Mouse (Mus musculus) cerebellum, postnatal 14 days (tissue): ENCODE results near the gene Olfr71.

ENCODE experiments used
- DNase-seq, 2 experiments: peaks; one replicate each; pipeline ENCODE4 v3.0.0; 2021; ENCODE audit warnings: mixed read lengths in 2 of 2

The Olfr71 gene

DNA sequence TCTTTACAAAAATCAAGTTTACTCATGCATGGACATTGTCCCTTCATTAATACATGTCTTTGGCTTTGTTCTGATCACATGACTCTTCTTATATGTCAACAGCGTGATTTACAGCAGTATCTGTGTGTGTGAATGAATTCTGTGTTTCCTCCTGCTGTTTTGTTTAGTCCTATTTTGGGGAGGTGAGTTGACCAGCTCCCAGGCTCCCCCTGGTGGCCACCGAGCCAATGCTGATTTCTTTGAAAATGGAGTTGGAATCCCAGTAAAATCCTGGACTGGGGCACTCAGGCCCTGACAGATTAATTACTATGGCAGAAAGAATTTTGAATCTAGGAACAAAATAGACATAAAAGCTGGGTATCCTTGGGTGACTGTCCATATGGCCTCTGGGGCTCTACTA is 1.8 kb upstream of the Olfr71 start:
- peak; percentile 94 to 97 for DNase-seq

DNA sequence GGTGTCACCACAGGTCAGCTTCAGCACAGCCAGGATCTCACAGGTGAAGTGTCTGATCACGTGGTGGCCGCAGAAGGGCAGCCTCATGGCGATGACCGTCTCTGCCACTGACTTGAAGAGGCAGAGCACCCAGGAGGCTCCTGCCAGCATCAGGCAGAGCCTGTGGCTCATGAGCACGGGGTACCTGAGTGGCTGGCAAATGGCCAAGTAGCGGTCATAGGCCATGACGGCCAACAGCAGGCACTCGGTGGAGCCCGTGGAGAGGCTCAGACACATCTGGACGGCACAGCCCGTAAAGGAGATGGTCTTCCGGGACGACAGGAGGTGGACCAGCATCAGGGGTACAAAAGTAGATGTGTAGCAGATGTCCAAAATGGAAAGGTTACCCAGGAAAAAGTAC is 4.1 kb downstream of the Olfr71 start:
- DNase-seq: no peak

DNA sequence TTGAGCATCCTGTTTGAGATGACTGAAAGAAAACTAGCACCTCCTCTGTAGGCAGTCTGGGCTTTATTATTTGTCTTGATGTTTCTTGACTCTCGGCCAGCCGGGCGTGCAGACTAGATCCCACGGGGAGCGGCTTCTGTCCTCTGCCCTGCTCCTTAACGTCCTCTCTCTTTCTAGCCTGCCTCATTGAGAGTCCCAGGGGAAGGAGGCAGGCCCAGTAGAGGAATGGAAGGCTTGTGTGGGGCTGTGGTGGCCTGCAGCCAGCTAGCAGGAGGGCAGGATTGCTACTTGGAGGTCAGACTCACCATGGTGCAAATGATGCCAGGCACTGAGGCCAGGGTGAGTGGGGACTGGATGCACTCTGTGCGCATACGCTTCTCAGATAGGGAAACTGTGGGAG is 6.2 kb downstream of the Olfr71 start:
- DNase-seq: no peak

DNA sequence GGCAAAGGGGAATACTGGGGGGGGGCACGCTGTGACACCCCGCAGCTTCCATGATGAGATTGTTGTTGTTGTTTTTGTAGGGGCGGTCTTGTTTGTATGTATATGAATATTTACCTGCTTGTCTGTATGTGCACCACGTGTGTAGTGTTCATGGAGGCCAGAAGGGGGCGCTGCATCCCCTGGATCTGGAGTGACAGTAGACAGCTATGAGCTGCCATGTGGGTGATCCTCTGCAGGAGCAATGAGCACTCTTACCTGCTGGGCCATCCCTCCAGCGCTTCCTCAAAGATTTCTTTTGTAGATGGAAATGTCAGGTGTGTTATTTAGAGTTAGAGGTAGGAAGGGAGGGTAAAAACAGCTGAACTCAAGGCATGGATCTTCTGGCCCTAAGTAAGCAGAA is 6.6 kb downstream of the Olfr71 start:
- DNase-seq: no peak

DNA sequence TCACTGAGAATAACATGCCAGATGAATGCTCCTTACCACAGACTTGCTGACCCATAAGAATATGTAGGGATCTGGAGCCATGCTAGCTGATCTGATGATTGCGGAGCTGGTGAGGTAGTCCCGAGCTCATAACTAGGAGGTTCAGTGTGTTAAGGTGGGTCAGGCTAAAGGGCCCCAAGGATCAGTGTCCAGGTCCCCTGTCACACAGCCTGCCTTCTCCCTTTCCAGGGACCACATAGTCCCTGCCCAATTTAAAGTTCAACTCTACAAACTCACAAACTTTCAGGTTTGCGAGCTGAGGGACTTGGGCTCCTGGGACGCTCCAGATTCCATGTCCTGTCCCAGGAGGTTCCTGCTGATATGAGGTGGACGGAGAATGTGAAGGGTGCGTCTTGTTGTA is 9.3 kb downstream of the Olfr71 start, which contains the start of gene Olfr70:
Gene Olfr70 (minus strand): TSS at position 101 of the 400 bp plus-strand sequence.
- DNase-seq: no peak

DNA sequence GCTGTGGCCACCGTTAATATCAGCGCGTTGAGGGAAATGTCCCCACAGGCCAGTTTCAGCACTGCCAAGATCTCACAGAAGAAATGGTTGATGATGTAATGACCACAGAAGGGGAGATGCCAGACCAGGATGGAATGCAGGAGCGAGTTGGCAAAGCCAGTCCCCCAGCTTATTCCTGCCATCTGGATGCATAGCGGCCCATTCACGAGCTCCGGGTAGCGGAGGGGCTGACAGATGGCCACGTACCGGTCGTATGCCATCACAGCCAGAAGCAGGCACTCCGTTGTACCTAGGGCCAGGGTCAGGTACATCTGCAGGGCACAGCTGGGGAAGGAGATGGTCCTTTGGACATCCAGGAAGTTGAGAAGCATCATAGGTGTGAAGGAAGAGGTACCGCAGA is 13.5 kb downstream of the Olfr71 start:
- DNase-seq: peak; percentile 75 to 78

DNA sequence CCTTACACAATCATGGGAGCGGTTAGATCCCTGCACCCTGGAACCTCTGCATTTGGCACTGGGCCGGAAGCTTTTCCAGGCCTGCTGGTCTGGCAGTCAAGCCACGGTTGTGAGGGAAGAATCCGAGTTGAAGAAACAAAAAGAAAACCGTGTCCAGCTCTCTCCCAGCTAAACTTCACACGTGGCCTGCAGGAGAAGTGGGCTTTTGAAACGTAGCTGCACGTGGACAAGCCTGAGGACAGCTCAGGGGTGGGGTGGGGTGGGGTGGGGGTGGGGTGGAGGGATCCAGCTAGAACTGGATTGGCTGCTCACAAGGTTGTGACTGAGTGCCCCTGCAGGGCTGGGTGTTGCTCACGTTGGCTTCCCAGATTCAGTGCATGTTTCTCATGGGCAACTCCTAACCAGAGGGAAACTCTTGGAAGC is 14.8 kb downstream of the Olfr71 start:
- DNase-seq: no peak

DNA sequence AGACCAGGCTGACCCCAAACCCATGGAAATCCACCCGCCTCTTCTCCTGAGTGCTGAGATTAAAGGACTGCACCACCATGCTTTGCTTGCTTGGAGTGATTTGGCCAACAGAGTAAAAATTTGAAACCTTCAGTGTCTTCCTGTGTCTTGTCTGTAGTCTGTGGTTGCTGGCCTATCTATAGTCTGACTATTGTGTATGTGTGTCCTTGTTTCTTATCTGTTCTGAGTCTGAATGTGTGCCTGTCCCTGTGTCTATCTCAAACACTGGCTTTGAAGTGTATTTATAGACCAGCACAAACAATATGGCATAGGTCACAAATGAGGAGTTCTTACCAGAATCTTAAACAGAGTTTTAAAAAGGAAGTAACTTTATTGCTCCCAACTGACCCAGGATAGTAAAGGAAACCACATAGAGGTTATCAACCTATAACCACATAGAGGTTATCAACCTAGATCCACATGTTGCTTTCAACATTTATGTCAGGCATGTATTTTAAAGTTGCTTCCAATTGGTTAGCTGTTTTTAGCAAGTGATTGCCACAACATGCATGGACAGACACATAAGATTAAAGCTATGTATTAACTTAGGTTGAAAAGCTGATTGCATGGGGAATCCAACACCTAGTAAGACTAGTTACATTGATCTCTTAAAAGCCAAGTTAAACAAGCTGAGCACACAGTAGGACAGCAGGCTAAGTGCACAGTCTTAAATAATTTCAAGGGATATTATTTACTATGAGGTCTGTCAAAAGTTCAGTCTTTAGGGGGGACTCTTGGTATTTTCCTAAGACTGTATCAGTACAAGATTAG is 15.4 kb downstream of the Olfr71 start:
- DNase-seq: no peak

DNA sequence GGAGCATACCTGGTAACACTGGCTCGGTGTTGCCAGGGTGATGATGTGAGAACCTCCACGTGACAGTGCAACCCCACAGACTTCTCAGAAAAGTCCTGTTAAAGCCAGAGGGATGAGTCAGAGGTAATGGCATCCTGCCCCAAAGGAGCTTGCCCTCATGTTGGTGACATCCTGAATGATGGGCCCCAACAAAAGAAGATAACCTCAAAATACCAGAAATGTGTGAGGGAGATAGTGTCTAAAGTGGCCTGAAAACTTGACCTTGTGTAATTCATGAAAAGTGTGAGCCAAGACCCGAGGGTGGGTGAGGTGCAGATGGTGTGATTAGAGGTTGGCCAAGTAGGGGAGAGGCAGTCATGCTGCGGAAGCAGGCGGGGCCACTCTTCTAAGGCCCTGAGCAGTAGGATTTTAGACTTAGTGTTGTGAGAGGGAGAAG is 16.2 kb downstream of the Olfr71 start:
- peak in 1 of 2 experiments; percentile 41 for DNase-seq

DNA sequence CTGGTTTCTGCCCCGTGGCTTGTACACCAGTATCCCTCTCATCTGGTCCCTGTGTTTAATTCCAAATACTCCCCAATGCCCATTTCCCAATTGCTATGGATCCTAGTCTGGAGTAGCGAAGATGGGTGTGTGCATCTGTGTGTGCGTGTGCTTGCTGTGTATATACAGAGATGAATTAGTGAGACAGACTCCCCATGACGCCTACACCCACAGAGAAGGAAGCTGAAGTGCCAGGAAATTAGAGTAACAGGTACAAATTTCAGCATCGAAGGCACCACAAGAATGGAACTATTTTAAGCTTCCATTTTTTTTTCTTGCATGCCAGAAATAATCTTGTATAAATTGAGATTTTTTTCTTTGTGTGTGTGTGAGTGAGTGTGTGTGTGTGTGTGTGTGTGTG is 19.0 kb downstream of the Olfr71 start:
- DNase-seq: no peak

DNA sequence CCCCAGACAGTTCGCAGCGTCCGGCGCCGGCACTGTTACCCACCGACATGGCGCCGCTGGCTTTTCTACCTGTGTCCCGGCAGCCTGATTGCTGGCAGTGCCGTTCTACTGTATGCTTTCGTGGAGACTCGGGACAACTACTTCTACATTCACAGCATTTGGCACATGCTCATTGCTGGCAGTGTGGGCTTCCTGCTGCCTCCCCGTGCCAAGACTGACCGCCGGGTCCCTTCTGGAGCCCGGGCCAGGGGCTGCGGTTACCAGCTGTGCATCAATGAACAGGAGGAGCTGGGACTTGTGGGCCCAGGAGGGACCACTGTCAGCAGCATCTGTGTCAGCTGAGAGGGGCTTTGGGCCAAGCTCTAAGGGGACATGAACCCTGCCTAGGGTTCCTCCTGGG is 20.0 kb downstream of the Olfr71 start:
- peak; percentile 49 to 52 for DNase-seq

DNA sequence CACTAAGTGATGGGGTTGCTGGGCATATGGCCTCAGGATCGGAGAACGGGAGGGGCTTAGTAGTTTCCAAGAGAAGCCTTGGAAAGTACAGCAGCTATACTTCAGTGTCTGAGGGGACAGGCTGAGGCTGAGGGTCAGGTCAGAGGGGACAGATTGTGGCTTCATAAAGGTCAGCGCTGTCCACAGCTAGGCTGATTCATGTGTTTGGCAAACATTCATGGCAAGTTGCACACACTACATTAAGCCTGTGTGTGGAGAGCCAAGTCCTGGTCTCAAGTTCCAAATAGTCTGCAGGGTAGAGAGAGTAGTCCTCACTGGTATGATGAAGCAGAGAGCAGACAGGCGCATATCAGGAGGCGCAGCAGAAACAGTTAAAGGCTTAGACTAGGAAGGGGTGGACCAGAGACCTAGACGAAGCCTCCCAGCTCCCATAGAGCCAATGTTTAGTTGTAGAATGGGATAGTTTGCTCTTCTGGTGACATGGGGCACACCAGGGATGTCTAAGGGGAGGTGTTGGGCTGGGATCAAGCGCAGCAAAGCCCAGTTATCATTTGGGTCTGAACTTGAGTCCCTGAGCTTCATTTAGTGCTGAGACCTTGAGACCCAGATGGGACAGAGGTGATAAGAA is 30.5 kb downstream of the Olfr71 start:
- DNase-seq: no peak

DNA sequence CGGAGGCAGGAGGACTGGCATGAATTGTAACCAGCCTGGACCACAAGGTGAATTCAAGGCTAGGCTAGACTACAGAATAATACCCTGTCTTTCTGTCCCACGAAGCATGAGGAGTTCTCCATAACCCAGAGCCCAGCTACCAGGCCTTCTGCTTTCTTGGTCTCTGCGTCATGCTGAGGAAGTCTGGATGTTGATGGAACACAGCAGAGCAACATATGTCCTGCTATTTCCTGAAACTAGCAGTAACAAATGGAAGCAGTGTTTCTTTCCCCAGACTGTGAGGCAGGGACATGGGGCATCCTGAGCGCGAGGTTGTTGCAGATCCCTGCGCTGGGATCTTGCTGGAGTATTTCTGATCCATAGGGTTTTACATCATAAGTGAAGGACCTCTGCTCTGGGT is 31.5 kb downstream of the Olfr71 start:
- DNase-seq: no peak

DNA sequence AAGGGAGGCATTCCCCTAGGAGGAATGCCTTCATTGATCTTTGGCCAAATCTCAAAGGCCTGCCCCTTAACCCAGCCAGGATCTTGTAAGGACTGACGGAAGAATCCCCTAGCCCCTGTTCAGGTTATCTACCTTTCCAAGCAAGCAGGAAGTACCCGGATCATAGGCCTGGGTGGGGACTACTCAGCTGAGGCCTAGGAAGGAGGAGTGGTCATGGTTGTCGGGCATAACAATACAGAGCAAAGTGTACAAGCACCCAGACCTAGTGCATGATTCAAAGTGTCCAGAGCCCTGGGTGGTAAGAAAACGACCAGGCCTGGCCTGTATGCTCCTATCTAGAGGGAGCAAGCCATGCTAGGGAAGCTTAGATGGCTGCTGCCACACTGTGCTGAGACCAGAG is 34.4 kb downstream of the Olfr71 start:
- DNase-seq: no peak

DNA sequence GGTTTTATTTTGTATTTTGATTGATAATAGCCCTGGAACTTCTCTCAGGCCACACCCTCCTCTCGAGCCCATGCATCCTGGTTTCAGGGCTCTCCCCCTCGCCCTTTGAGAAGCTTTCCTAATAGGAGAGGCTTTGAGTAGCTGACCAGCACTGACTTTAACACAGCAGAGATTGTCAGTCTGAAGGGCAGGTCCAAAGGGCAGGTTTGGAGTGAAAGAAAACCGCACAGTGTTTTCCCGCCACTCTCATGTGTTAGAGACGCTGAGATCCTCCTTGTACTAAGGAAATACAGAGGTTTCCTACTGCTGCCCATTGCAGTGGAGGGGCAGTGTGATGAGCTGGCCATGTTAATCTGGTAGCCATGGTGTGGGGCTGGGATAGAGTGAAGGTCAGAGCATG is 35.1 kb downstream of the Olfr71 start:
- DNase-seq: no peak

DNA sequence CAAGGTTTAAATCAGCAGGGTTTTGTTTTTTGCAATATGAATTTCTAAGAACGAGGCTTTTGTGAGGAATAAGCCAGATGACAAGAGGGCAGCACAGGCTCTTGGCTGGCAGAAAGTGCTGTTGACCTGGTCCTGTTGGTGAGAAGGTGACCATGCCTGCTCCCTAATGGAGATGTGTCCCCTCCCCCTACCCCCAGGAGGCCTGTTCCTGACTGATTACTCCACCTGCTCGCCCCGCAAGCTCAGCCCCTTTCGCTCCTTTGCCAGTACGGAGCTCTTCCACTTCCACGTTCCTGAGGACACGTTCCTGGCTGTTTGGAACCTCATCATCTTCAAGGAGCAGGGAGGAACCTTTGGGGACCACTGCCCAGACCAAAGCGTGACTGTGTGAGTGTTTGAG is 36.4 kb downstream of the Olfr71 start:
- DNase-seq: no peak

DNA sequence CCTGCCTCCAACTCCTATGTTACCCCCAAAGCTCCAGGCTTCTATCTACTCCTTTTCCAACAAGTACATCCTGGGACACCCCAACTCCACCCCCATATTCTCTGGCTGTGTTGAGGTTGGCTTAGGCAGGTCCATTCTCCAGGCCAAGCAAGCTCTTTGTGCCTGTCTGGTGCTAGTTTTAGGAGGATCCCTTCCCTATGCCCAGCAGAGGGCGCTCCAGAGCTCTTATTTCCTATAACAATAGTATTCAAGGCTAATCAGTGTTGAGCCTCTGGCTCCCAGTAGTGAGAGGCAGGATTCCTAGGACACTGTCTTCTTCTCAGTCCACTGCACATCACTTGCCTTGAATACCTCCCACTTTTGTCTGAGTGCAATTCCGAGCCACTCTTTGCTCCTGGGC is 38.0 kb downstream of the Olfr71 start:
- peak; percentile 95 to 98 for DNase-seq

DNA sequence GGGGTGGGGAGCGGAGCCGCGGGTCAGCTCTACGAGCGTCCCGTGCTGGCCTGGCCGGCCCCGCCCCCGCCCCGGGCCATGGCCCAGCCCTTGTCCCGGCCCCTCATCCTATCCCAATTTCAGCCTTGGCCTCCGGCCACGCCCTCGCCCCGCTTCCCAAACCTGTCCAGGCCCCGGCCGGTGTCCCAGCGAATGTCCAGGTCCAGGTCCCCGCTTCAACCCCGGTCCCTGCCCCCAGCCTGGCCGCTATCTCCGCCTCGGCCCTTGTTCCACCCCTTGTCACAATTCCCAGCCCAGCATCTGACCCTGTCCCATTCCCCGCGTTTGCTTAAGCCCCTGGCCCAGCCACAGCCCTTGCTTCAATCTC is 40.6 kb downstream of the Olfr71 start:
- DNase-seq: peak in 1 of 2 experiments; percentile 76

DNA sequence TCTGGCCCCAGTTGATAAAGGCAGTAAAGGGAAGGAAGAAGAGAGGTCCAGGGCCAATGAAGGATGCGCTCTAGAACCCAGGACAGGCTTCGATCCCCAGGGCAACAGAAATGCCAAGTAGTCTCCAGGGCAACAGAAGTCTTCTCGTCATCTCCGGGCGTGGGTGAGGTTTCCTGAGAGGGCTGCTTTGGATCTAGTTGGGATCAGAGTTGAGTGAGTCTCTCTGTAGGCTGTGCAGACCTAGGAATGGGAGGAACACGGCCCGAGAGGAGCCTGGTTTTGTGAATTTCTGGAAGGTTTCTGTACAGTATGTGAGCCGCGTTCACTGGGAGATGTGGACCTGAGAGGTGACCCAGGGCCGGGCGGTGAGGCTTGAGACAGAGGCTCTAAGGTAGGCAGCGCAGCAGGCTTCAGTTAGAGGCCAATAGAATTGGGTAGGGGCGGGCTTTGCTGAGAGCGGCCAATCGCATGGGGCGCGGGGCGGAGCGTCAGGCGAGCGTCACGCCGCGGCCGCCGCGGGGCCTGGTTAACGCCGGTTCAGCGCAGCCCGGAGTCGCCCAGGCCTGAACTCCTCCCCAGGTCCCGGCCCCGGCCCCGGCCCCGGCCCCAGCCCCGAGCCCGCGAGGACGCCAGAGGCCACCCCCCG is 41.1 kb downstream of the Olfr71 start, which contains the start of the genes Tmem8b and Fam221b:
Gene Tmem8b (plus strand): TSS at position 190 of the 646 bp plus-strand sequence.
Gene Fam221b (minus strand): TSS at position 364 of the 646 bp plus-strand sequence.
- DNase-seq: peak; percentile 96 to 97

DNA sequence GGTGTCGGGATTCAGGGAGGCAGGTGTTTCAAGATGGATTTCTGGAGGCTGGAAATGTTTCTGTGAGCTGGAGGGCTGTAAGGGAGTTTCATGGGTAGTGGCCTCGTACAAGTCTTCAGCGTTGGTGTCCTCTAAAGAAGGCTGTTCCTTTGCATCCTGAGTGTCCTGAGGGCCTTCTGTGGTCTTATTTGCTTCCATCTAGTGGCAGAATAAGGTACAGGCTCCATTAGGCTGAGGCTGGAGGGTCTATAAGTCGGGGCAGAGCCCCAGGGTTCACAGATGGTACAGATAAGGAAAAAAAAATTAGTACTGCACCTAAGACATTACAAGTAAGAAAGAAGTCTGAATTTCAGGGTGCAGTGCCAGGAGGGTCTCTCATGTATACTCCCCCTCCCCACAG is 43.6 kb downstream of the Olfr71 start:
- DNase-seq: peak in 1 of 2 experiments; percentile 50

DNA sequence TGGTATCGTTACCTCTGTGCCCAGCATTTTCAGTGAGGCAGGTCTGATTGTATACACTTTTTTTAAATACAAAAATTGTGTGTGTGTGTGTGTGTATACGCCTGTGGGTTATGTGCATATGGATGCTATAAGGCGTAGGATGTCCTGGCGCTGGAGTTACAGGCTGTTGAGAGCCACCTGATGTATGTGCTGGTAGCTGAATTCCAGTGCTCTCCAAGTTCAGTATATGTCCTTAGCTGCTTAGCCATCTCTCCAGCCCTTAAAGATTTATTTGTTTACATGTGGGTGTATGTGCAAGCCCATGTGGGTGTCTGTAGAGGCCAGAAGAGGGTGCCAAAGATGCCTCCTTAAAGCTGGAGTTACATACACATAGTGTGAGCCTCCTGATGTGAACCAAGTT is 52.9 kb downstream of the Olfr71 start:
- DNase-seq: no peak

DNA sequence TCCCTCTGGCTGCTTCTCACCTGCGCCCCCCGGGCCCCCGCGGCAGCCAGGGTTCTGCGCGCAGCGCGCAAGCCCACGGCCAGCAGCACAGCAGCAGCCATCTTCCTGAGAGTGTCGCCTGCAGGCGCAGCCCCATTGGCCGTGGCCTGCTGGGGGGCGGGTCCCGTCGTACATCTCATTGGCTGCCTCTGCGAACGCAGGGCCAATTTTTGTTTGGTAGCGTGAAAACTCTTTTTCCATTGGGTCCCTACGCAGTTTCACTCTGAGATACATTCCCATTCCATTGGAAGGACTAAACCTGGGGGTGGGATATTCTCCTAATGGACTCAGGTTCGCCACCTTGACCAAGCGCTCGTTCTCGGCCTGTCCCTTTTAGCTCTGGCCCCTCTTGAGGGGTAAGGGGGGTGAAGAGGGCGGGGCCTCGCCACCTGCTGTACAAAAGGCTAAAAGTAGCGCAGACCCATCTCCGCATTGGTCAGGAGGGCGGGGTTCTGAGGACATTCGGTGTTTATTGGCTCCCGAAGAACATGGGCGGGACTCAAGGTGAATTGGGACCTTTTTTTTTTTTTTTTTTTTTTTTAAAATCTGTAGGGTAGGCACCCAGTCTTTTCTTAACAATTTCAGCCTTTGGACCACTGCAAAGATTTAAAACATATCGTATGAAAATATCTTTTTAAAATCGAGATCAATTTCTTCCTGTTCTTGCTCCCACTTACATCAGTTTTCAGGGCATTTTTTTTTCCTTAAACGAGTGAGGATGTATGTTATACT is 53.5 kb downstream of the Olfr71 start, which contains the start of gene Hint2:
Gene Hint2 (minus strand): TSS at position 128 of the 771 bp plus-strand sequence.
- DNase-seq: peak; percentile 97
